Comparison of ENCODE assay signal across 22 mouse cellular contexts in genomic region chr1:107525592-107525991, GRCm38 (mm10). TPM values are rescaled to one million over a fixed set of nuclear protein-coding genes. Genes with fewer than 3 reads are reported as not detected.
"Had no signal": no experiment of that assay in that cellular context is flagged by ENCODE, and none has a peak within 500 bp of the region (broad histone marks: within the 10 kb centered on the region; RNA-seq: fewer than 3 reads in every experiment).

No protein-coding gene starts in this region.

- DNase-seq: gastrocnemius, adult 2 months; gastrocnemius, postnatal 10 days; gastrocnemius, postnatal 25 days; heart, adult 11 months; heart, adult 2 months; heart, postnatal 14 days; heart, postnatal 36 days; kidney, adult 18-20 months; kidney, adult 8-10 months; kidney, postnatal 10 days; kidney, postnatal 25 days; kidney, postnatal 4 days; layer of hippocampus, postnatal 36 days had no signal

- ATAC-seq: hindbrain, embryonic 16.5 days; inflammation-experienced regulatory T-cells, adult 6 months; intestine, embryonic 15.5 days; intestine, postnatal 0 days had no signal

RNA-seq across cellular contexts. Expression of gene Serpinb2, which starts 14.4 kb away (rescaled TPM):
- total RNA-seq: gastrocnemius, adult 2 months; gastrocnemius, postnatal 10 days; gastrocnemius, postnatal 25 days; layer of hippocampus, adult 2 months; layer of hippocampus, postnatal 10 days; layer of hippocampus, postnatal 36 days; left cerebral cortex, postnatal 10 days; left cerebral cortex, postnatal 36 days; liver, adult 2 months had no signal
